Mouse (Mus musculus) kidney, postnatal 4 days (tissue): ENCODE results near the gene Steap3.

Experiments used
- DNase-seq, 2 experiments: peaks; one replicate each; pipeline ENCODE4 v3.0.0; 2021; ENCODE audit warnings: mixed read lengths in 2 of 2

Steap3 gene

DNA sequence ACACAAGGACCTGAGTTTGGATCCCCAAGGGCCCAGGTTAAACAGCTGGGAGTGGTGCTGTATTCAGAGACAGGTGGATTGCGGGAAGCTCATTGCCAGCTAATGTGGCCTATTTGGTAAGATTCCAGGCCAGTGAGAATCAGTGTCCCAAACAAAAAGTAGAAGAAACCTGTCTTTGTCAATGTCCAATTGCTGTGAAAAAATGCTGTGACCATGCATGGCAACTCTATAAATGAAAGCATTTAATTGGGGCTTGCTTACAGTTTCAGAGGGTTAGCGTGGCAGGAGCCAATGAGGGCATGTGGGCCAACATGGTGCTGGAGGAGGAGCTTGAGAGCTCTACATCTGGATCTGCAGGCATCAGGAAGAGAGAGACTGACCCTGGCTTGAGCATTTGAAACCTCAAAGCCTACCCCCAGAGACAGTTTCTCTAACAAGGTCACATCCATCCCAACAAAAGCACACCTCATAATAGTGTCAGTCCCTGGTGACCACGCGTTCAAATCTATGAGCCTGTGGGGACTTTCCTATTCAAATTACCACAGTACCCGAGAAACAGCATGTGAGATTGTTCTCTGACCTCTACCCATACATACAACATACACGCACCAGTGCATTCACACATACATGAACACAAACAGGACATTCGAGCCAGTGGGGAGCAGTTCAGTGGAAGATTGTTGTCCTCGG lies 126.8 kb downstream of the Steap3 start:
- DNase-seq = no peak

DNA sequence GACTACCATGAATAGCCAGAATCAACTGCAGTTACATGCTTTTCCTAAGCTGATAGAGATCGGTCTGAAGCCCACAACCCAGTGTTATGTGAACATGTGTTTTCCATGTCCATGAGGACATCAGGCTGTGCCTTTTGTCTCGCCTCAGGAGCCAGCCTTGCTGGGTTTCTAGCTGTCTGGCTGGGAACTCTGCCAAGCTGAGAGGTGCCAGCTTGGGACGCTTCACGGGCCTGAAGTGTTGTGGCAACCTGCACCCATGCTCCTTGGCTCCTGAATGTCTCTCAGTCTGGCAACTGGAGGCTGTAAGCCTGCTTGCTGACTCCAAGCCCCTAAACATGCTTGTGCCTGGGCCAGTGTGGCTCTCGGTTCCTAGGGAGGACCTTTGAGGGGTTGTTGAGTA lies 130.0 kb downstream of the Steap3 start:
- DNase-seq = peak in 1 of 2 experiments; percentile 37
